Mouse (Mus musculus) liver, adult (tissue): ENCODE data around the gene Dek.

Experiments
- GATA4 ChIP-seq: IDR thresholded peaks from 2 replicates; pipeline ENCODE4 v1.6.1; 2014; ENCODE audit warnings: mild to moderate bottlenecking, low read length; ENCODE audit not compliant: insufficient replicate concordance

Dek gene

GRCm38 (mm10) chr13:47121333-47121889 is 15.4 kb upstream of the Dek start:
- TF ChIP-seq GATA4, result no peak

GRCm38 (mm10) chr13:47116000-47116399 is 10.0 kb upstream of the Dek start:
- no peak for TF ChIP-seq GATA4

- TF ChIP-seq GATA4, result no peak
These were observed 6.9 kb upstream of the Dek start for GRCm38 (mm10) chr13:47112924-47113323.

GRCm38 (mm10) chr13:47112056-47112455 is 6.1 kb upstream of the Dek start:
- no peak for TF ChIP-seq GATA4

- TF ChIP-seq GATA4, result no peak
These were observed 5.2 kb upstream of the Dek start for GRCm38 (mm10) chr13:47111185-47111584.

- no peak for TF ChIP-seq GATA4
These were observed 3.2 kb upstream of the Dek start for GRCm38 (mm10) chr13:47109239-47109638.

GRCm38 (mm10) chr13:47106580-47106888 is 533 bp upstream of the Dek start:
- TF ChIP-seq GATA4, result no peak

GRCm38 (mm10) chr13:47104856-47105541 is 1.0 kb downstream of the Dek start:
- no peak for TF ChIP-seq GATA4

GRCm38 (mm10) chr13:47104146-47104545 is 1.9 kb downstream of the Dek start:
- TF ChIP-seq GATA4, result no peak

GRCm38 (mm10) chr13:47100587-47100986 is 5.4 kb downstream of the Dek start:
- no peak for TF ChIP-seq GATA4

GRCm38 (mm10) chr13:47099265-47099664 is 6.7 kb downstream of the Dek start:
- no peak for TF ChIP-seq GATA4

- no peak for TF ChIP-seq GATA4
These were observed 9.4 kb downstream of the Dek start for GRCm38 (mm10) chr13:47096591-47096990.

- no peak for TF ChIP-seq GATA4
These were observed 12.2 kb downstream of the Dek start for GRCm38 (mm10) chr13:47093791-47094190.

GRCm38 (mm10) chr13:47089271-47089670 is 16.7 kb downstream of the Dek start:
- no peak for TF ChIP-seq GATA4

GRCm38 (mm10) chr13:47088433-47088832 is 17.6 kb downstream of the Dek start:
- TF ChIP-seq GATA4, result no peak

- no peak for TF ChIP-seq GATA4
These were observed 25.0 kb downstream of the Dek start for GRCm38 (mm10) chr13:47080905-47081505.

GRCm38 (mm10) chr13:47078799-47079198 is 27.2 kb downstream of the Dek start:
- no peak for TF ChIP-seq GATA4
